Mouse (Mus musculus) heart, adult 2 months (tissue): Measurements from ENCODE around the gene Tnfrsf26. TPM values are rescaled to one million over a fixed set of nuclear protein-coding genes. Genes with fewer than 3 reads are reported as not detected.

Source experiments
- DNase-seq, 2 experiments: peaks; one replicate each; pipeline ENCODE4 v3.0.0; 2021
- H3K27ac ChIP-seq: fragments of 200-600 bp; 2 replicates; pipeline ENCODE4 v1.8.1; 2022
- H3K27me3 ChIP-seq: fragments of 200-500 bp; 2 replicates; pipeline ENCODE4 v1.6.1; 2012; ENCODE audit warnings: mild to moderate bottlenecking, low read length, inconsistent platforms, mixed read lengths; ENCODE audit not compliant: control insufficient read depth, insufficient read depth
- H3K36me3 ChIP-seq: fragments of 200-500 bp; 2 replicates; pipeline ENCODE4 v1.6.1; 2012; ENCODE audit warnings: low read length, inconsistent platforms; ENCODE audit not compliant: control insufficient read depth, insufficient read depth
- H3K4me1 ChIP-seq: fragments of 200-500 bp; 2 replicates; pipeline ENCODE4 v1.6.1; 2011; ENCODE audit warnings: low read length; ENCODE audit not compliant: control insufficient read depth, insufficient read depth
- H3K4me3 ChIP-seq: fragments of 200-600 bp; 2 replicates; pipeline ENCODE4 v1.8.1; 2022
- H3K79me2 ChIP-seq: fragments of 200-500 bp; replicated peaks from 2 replicates; pipeline ENCODE4 v1.6.1; 2012; ENCODE audit warnings: mild to moderate bottlenecking, inconsistent platforms, low read length, moderate library complexity, mixed read lengths; ENCODE audit not compliant: control insufficient read depth, insufficient read depth
- H3K9ac ChIP-seq: fragments of 200-500 bp; 2 replicates; pipeline ENCODE4 v1.6.1; 2012; ENCODE audit warnings: low read depth, mild to moderate bottlenecking, control low read depth, inconsistent platforms, low read length, mixed read lengths
- CTCF ChIP-seq: fragments of 200-600 bp; IDR thresholded peaks from 2 replicates; pipeline ENCODE4 v1.8.1; 2022; ENCODE audit warnings: antibody characterized with exemption, mild to moderate bottlenecking, moderate library complexity
- EP300 ChIP-seq: fragments of 200-500 bp; IDR thresholded peaks from 2 replicates; pipeline ENCODE4 v1.6.1; 2011; ENCODE audit warnings: low read depth, low read length, control low read depth; ENCODE audit not compliant: insufficient read depth
- POLR2A ChIP-seq: fragments of 200-500 bp; IDR thresholded peaks from 2 replicates; pipeline ENCODE4 v1.6.1; 2011; ENCODE audit warnings: mild to moderate bottlenecking, low read depth, low read length, control low read depth; ENCODE audit not compliant: insufficient read depth
- WGBS: fragments of 180-500 bp; shearing (Covaris S2); methylation state at CpG from one replicate; pipeline ENCODE4 v1.1.7; 2018; 5-methylcytosine and 5-hydroxymethylcytosine counted together
- intact Hi-C: fragments of 180-260 bp; cut with DNase I; formaldehyde crosslinking; loops from one replicate; pipeline ENCODE4 v1.15.1; 2025
- microRNA-seq, 2 experiments: library from miRNA; unstranded; fragments of <30 nt; microRNA quantifications; one replicate each; pipeline ENCODE4 v1.2.0; 2021
- polyA plus RNA-seq: library from polyadenylated mRNA; depleted of rRNA; stranded (reverse); fragments of >200 nt; gene quantifications from 2 replicates; pipeline ENCODE4 v1.2.3, GENCODE M21; 2012; rRNA removed
- total RNA-seq, 2 experiments: library from RNA; stranded (reverse); gene quantifications; 2 replicates each; pipeline ENCODE4 v1.2.3; 2021

The Tnfrsf26 gene
- total and polyA plus RNA-seq, 3 experiments = 0.25 to 0.52 (median 0.50) TPM

- 90% methylated on average over 5 of the region's 5 CpGs for WGBS
- intact Hi-C loops = no loop called here
Measured at GRCm38 (mm10) chr7:143563787-143564186, 64.7 kb downstream of the Tnfrsf26 start.

More at GRCm38 (mm10) chr7:143563787-143564186, 64.7 kb downstream of the Tnfrsf26 start:
- no peak overlapping the region for H3K4me3 ChIP-seq
- H3K27me3 ChIP-seq = no peaks in the 10 kb centered on the region
- DNase-seq = no peak
- no peak overlapping the region for H3K9ac ChIP-seq
- H3K79me2 ChIP-seq = no peaks in the 10 kb centered on the region
- no peak overlapping the region for H3K27ac ChIP-seq
- H3K4me1 ChIP-seq = no peaks in the 10 kb centered on the region
- TF ChIP-seq CTCF = no peak
- no peak for TF ChIP-seq EP300
- TF ChIP-seq POLR2A = no peak
- H3K36me3 ChIP-seq = no peaks in the 10 kb centered on the region

Small RNA genes within 50 kb of the gene (microRNA-seq; reads per million reads assigned to microRNA genes)
- 0 reads per million in 2 experiments for gene Mir7064

Other genes starting within 250 kb of the Tnfrsf26 start
- 10 to 100 TPM; 33.9 to 42.4 TPM for gene Cdkn1c, start 167.7 kb downstream of the Tnfrsf26 start, total RNA-seq
- 12.3 and 15.7 TPM in 2 replicates for gene Cdkn1c, start 167.7 kb downstream of the Tnfrsf26 start, polyA plus RNA-seq
- gene Slc22a18, start 155.0 kb downstream of the Tnfrsf26 start, total RNA-seq = under 1 TPM; 0.36 to 0.42 TPM
- 2.3 and 2.5 TPM in 2 replicates for gene Slc22a18, start 155.0 kb downstream of the Tnfrsf26 start, polyA plus RNA-seq
- not detected for gene Phlda2, start 125.6 kb downstream of the Tnfrsf26 start, total RNA-seq
- not detected in 2 replicates for gene Phlda2, start 125.6 kb downstream of the Tnfrsf26 start, polyA plus RNA-seq
- gene Nap1l4, start 79.6 kb downstream of the Tnfrsf26 start, total RNA-seq = 100 to 1,000 TPM; 168 to 197 TPM
- gene Nap1l4, start 79.6 kb downstream of the Tnfrsf26 start, polyA plus RNA-seq = 98.4 and 147 TPM in 2 replicates
- gene Cars, start 28.6 kb downstream of the Tnfrsf26 start, total RNA-seq = 10 to 100 TPM; 20.2 to 21.5 TPM
- 10.9 and 11.0 TPM in 2 replicates for gene Cars, start 28.6 kb downstream of the Tnfrsf26 start, polyA plus RNA-seq
- 1 to 10 TPM; 1.4 to 2.3 TPM for gene Tnfrsf22, start 20.9 kb upstream of the Tnfrsf26 start, total RNA-seq
- 3.2 and 5.6 TPM in 2 replicates for gene Tnfrsf22, start 20.9 kb upstream of the Tnfrsf26 start, polyA plus RNA-seq
- gene Tnfrsf23, start 57.1 kb upstream of the Tnfrsf26 start, total RNA-seq = 1 to 10 TPM; 2.4 to 2.8 TPM
- 3.2 and 5.1 TPM in 2 replicates for gene Tnfrsf23, start 57.1 kb upstream of the Tnfrsf26 start, polyA plus RNA-seq
- gene Osbpl5, start 128.3 kb upstream of the Tnfrsf26 start, total RNA-seq = 10 to 100 TPM; 14.8 to 18.0 TPM
- 21.3 and 28.9 TPM in 2 replicates for gene Osbpl5, start 128.3 kb upstream of the Tnfrsf26 start, polyA plus RNA-seq
- gene Mrgprg, start 138.3 kb upstream of the Tnfrsf26 start, total RNA-seq = not detected
- gene Mrgprg, start 138.3 kb upstream of the Tnfrsf26 start, polyA plus RNA-seq = 0.15 and 0.18 TPM in 2 replicates
- 1 to 10 TPM; 1.2 to 1.3 TPM for gene Mrgpre, start 155.8 kb upstream of the Tnfrsf26 start, total RNA-seq
- 1.9 TPM in 2 replicates for gene Mrgpre, start 155.8 kb upstream of the Tnfrsf26 start, polyA plus RNA-seq
- gene Nadsyn1, start 194.1 kb upstream of the Tnfrsf26 start, total RNA-seq = 1 to 10 TPM; 3.8 to 4.3 TPM
- 6.1 and 9.4 TPM in 2 replicates for gene Nadsyn1, start 194.1 kb upstream of the Tnfrsf26 start, polyA plus RNA-seq
- 1 to 10 TPM; 5.1 to 5.7 TPM for gene Dhcr7, start 194.4 kb upstream of the Tnfrsf26 start, total RNA-seq
- gene Dhcr7, start 194.4 kb upstream of the Tnfrsf26 start, polyA plus RNA-seq = 22.2 and 26.9 TPM in 2 replicates
- not detected for gene Gm498, start 238.1 kb upstream of the Tnfrsf26 start, total RNA-seq
- gene Gm498, start 238.1 kb upstream of the Tnfrsf26 start, polyA plus RNA-seq = 0.12 TPM in 1 of 2 replicates, not detected in the other